Mouse (Mus musculus) hindbrain, embryonic 16.5 days (tissue): ENCODE measurements around the gene Kif5c. TPM values are rescaled to one million over a fixed set of nuclear protein-coding genes. Genes with fewer than 3 reads are reported as not detected.

ENCODE experiments used
- polyA plus RNA-seq: library from polyadenylated mRNA; unstranded; fragments of >200 nt; fragmentation: Nextera tagmentation; extraction: Ambion mirVana; gene quantifications from 2 replicates; pipeline ENCODE4 v1.2.1, GENCODE M21; 2015

The Kif5c gene
- polyA plus RNA-seq, 1 experiment from 2014 or later, result 168 TPM

Other genes with a start within 250 kb of the Kif5c start
- 8.6 and 9.0 TPM in 2 replicates for gene Epc2, start 167.8 kb upstream of the Kif5c start, polyA plus RNA-seq
- 15.6 and 18.8 TPM in 2 replicates for gene Lypd6b, start 168.4 kb downstream of the Kif5c start, polyA plus RNA-seq